Mouse (Mus musculus) limb, embryonic 10.5 days (tissue): ENCODE measurements at regions not wholly inside any gene's neighbourhood (a gene's known extent, or its start where the extent isn't known, plus 50 kb on each side); places are given as distances from the start of the nearest gene placed in this dataset.

Source experiments
- DNase-seq: peaks from one replicate; pipeline ENCODE4 v3.0.0-alpha.2; 2017; ENCODE audit warnings: low spot score
- H3K27ac ChIP-seq: fragments of 300-500 bp; sonication (generic); 2 replicates; pipeline ENCODE4 v1.5.1; 2016; ENCODE audit warnings: mild to moderate bottlenecking
- H3K27me3 ChIP-seq: fragments of 300-500 bp; sonication (generic); 2 replicates; pipeline ENCODE4 v1.6.1; 2016; ENCODE audit warnings: low read depth, mild to moderate bottlenecking; ENCODE audit not compliant: poor library complexity, severe bottlenecking
- H3K36me3 ChIP-seq: fragments of 300-500 bp; sonication (generic); 2 replicates; pipeline ENCODE4 v1.6.1; 2016; ENCODE audit warnings: mild to moderate bottlenecking, moderate library complexity
- H3K4me1 ChIP-seq: fragments of 300-500 bp; sonication (generic); 2 replicates; pipeline ENCODE4 v1.6.1; 2016
- H3K4me3 ChIP-seq: fragments of 300-500 bp; sonication (generic); 2 replicates; pipeline ENCODE4 v1.5.1; 2016; ENCODE audit warnings: mild to moderate bottlenecking, moderate library complexity
- H3K9me3 ChIP-seq: fragments of 300-500 bp; sonication (generic); replicated peaks from 2 replicates; pipeline ENCODE4 v1.6.1; 2016; ENCODE audit warnings: mild to moderate bottlenecking
- WGBS: fragments of 180-500 bp; shearing (Covaris S2); methylation state at CpG from one replicate; pipeline ENCODE4 v1.1.7; 2016; 5-methylcytosine and 5-hydroxymethylcytosine counted together

GRCm38 (mm10) chr4:45655780-45656179, 123.5 kb upstream of the Shb start:
- no peak for DNase-seq
- WGBS = 58% methylated on average over 5 of the region's 5 CpGs
- H3K36me3 ChIP-seq = no peaks in the 10 kb centered on the region

GRCm38 (mm10) chr4:45654804-45655155, 122.5 kb upstream of the Shb start:
- DNase-seq = no peak
- no peaks in the 10 kb centered on the region for H3K36me3 ChIP-seq
- H3K9me3 ChIP-seq = no peaks in the 10 kb centered on the region
- H3K4me3 ChIP-seq = peak overlapping the region; percentile 37
- H3K27me3 ChIP-seq = peaks cover 6% of the 10 kb centered on the region; the same call in 1 of the 2 replicates
- H3K4me1 ChIP-seq = peaks cover 38% of the 10 kb centered on the region
- WGBS = 6% methylated on average over 4 of the region's 4 CpGs
- peak overlapping the region; percentile 72 for H3K27ac ChIP-seq

More at GRCm38 (mm10) chr4:45655780-45656179, 123.5 kb upstream of the Shb start:
- no peak overlapping the region for H3K27ac ChIP-seq
- no peaks in the 10 kb centered on the region for H3K9me3 ChIP-seq
- peaks cover 6% of the 10 kb centered on the region; the same call in 1 of the 2 replicates for H3K27me3 ChIP-seq
- H3K4me3 ChIP-seq = no peak overlapping the region
- peaks cover 38% of the 10 kb centered on the region for H3K4me1 ChIP-seq

- 2% methylated on average over 14 of the region's 14 CpGs for WGBS
- no peaks in the 10 kb centered on the region for H3K9me3 ChIP-seq
- H3K27ac ChIP-seq = peak overlapping the region; percentile 72
- peaks cover 6% of the 10 kb centered on the region; the same call in 1 of the 2 replicates for H3K27me3 ChIP-seq
- H3K4me1 ChIP-seq = peaks cover 38% of the 10 kb centered on the region
- peak; percentile 61 for DNase-seq
- no peaks in the 10 kb centered on the region for H3K36me3 ChIP-seq
- peak overlapping the region; percentile 37 for H3K4me3 ChIP-seq
Measured at GRCm38 (mm10) chr4:45654019-45654803, 121.9 kb upstream of the Shb start.

GRCm38 (mm10) chr4:45648884-45649577, 116.8 kb upstream of the Shb start:
- 90% methylated on average over 9 of the region's 9 CpGs for WGBS
- no peaks in the 10 kb centered on the region for H3K9me3 ChIP-seq
- no peak overlapping the region for H3K4me3 ChIP-seq

GRCm38 (mm10) chr4:45647514-45647913, 115.2 kb upstream of the Shb start:
- no peak overlapping the region for H3K4me3 ChIP-seq
- no peak for DNase-seq
- 82% methylated on average over 3 of the region's 3 CpGs for WGBS
- no peaks in the 10 kb centered on the region for H3K27me3 ChIP-seq
- no peaks in the 10 kb centered on the region for H3K9me3 ChIP-seq
- H3K27ac ChIP-seq = no peak overlapping the region
- H3K36me3 ChIP-seq = no peaks in the 10 kb centered on the region
- H3K4me1 ChIP-seq = peaks cover 11% of the 10 kb centered on the region; the same call in 1 of the 2 replicates

More at GRCm38 (mm10) chr4:45648884-45649577, 116.8 kb upstream of the Shb start:
- Histone ChIP-seq H3K4me1 (peaks cover 18% of the 10 kb centered on the region), H3K27me3 (no peaks in the 10 kb centered on the region), H3K27ac (no peak overlapping the region), H3K36me3 (no peaks in the 10 kb centered on the region)
- DNase-seq = no peak

GRCm38 (mm10) chr4:45642604-45643003, 110.3 kb upstream of the Shb start:
- no peaks in the 10 kb centered on the region for H3K9me3 ChIP-seq
- H3K27me3 ChIP-seq = no peaks in the 10 kb centered on the region
- 91% methylated on average over 10 of the region's 10 CpGs for WGBS
- no peak overlapping the region for H3K27ac ChIP-seq
- peaks cover 42% of the 10 kb centered on the region for H3K4me1 ChIP-seq
- no peaks in the 10 kb centered on the region for H3K36me3 ChIP-seq
- DNase-seq = no peak
- H3K4me3 ChIP-seq = no peak overlapping the region

- Histone ChIP-seq H3K9me3 (no peaks in the 10 kb centered on the region), H3K27ac (no peak overlapping the region), H3K4me1 (peaks cover 35% of the 10 kb centered on the region), H3K4me3 (no peak overlapping the region), H3K27me3 (no peaks in the 10 kb centered on the region), H3K36me3 (no peaks in the 10 kb centered on the region)
- 66% methylated on average over 5 of the region's 5 CpGs for WGBS
- no peak for DNase-seq
Measured at GRCm38 (mm10) chr4:45641272-45641671, 109.0 kb upstream of the Shb start.

- DNase-seq = no peak
- Histone ChIP-seq H3K4me1 (peaks cover 35% of the 10 kb centered on the region), H3K27me3 (no peaks in the 10 kb centered on the region), H3K27ac (no peak overlapping the region), H3K4me3 (no peak overlapping the region), H3K36me3 (no peaks in the 10 kb centered on the region), H3K9me3 (no peaks in the 10 kb centered on the region)
- WGBS = 30% methylated on average over 11 of the region's 11 CpGs
Measured at GRCm38 (mm10) chr4:45640713-45641112, 108.4 kb upstream of the Shb start.

- Histone ChIP-seq H3K27ac (no peak overlapping the region), H3K36me3 (no peaks in the 10 kb centered on the region), H3K4me3 (no peak overlapping the region), H3K4me1 (peaks cover 35% of the 10 kb centered on the region), H3K9me3 (no peaks in the 10 kb centered on the region), H3K27me3 (no peaks in the 10 kb centered on the region)
- WGBS = 82% methylated on average over 12 of the region's 12 CpGs
- DNase-seq = no peak
Measured at GRCm38 (mm10) chr4:45639397-45640034, 107.2 kb upstream of the Shb start.

- WGBS = 57% methylated on average over 8 of the region's 8 CpGs
- H3K36me3 ChIP-seq = no peaks in the 10 kb centered on the region
- DNase-seq = no peak
Measured at GRCm38 (mm10) chr4:45638411-45638810, 106.1 kb upstream of the Shb start.

GRCm38 (mm10) chr4:45631276-45632045, 99.2 kb upstream of the Shb start:
- H3K27me3 ChIP-seq = 0 out of 2 replicates have a peak, but pooled peaks cover 5% of the 10 kb centered on the region
- H3K27ac ChIP-seq = no peak overlapping the region
- no peaks in the 10 kb centered on the region for H3K36me3 ChIP-seq
- no peak for DNase-seq
- no peaks in the 10 kb centered on the region for H3K9me3 ChIP-seq
- H3K4me1 ChIP-seq = peaks cover 26% of the 10 kb centered on the region
- H3K4me3 ChIP-seq = no peak overlapping the region
- WGBS = 71% methylated on average over 7 of the region's 7 CpGs

More at GRCm38 (mm10) chr4:45638411-45638810, 106.1 kb upstream of the Shb start:
- Histone ChIP-seq H3K9me3 (no peaks in the 10 kb centered on the region), H3K4me3 (no peak overlapping the region), H3K27me3 (no peaks in the 10 kb centered on the region), H3K4me1 (peaks cover 35% of the 10 kb centered on the region), H3K27ac (no peak overlapping the region)

GRCm38 (mm10) chr4:45625633-45626032, 93.4 kb upstream of the Shb start:
- peaks cover 10% of the 10 kb centered on the region for H3K4me1 ChIP-seq
- no peak overlapping the region for H3K4me3 ChIP-seq
- H3K27ac ChIP-seq = no peak overlapping the region
- WGBS = 94% methylated on average over 7 of the region's 7 CpGs
- no peaks in the 10 kb centered on the region for H3K36me3 ChIP-seq
- 0 out of 2 replicates have a peak, but pooled peaks cover 5% of the 10 kb centered on the region for H3K27me3 ChIP-seq
- no peak for DNase-seq
- H3K9me3 ChIP-seq = no peaks in the 10 kb centered on the region
